Mouse (Mus musculus) ES-Bruce4 (cell line): ENCODE measurements around the gene Ppt1. TPM values are rescaled to one million over a fixed set of nuclear protein-coding genes. Genes with fewer than 3 reads are reported as not detected.

Experiments
- H3K27ac ChIP-seq: 2 replicates; pipeline ENCODE4 v1.5.1; 2012; ENCODE audit warnings: low read length, inconsistent platforms; ENCODE audit not compliant: insufficient read depth
- H3K27me3 ChIP-seq: 2 replicates; pipeline ENCODE4 v1.6.1; 2012; ENCODE audit warnings: mild to moderate bottlenecking, low read length, inconsistent platforms; ENCODE audit not compliant: control insufficient read depth, poor library complexity, insufficient read depth, severe bottlenecking
- H3K36me3 ChIP-seq: 2 replicates; pipeline ENCODE4 v1.6.1; 2012; ENCODE audit warnings: inconsistent platforms, mild to moderate bottlenecking, low read length, moderate library complexity; ENCODE audit not compliant: control insufficient read depth, poor library complexity, insufficient read depth, severe bottlenecking
- H3K4me1 ChIP-seq: one replicate; pipeline ENCODE4 v1.8.1; 2011; ENCODE audit warnings: low read length; ENCODE audit not compliant: control insufficient read depth, insufficient read depth
- H3K4me3 ChIP-seq: 2 replicates; pipeline ENCODE4 v1.5.1; 2011; ENCODE audit warnings: low read depth, mild to moderate bottlenecking, low read length
- H3K9ac ChIP-seq: 2 replicates; pipeline ENCODE4 v1.6.1; 2012; ENCODE audit warnings: low read depth, mild to moderate bottlenecking, inconsistent platforms; ENCODE audit not compliant: poor library complexity, severe bottlenecking
- H3K9me3 ChIP-seq: replicated peaks from 2 replicates; pipeline ENCODE4 v1.6.1; 2012; ENCODE audit warnings: mild to moderate bottlenecking, low read length, inconsistent platforms; ENCODE audit not compliant: control insufficient read depth, poor library complexity, insufficient read depth, severe bottlenecking
- CTCF ChIP-seq: IDR thresholded peaks from one replicate; pipeline ENCODE4 v1.8.1; 2011; ENCODE audit warnings: low read depth, low read length
- EP300 ChIP-seq: IDR thresholded peaks from 2 replicates; pipeline ENCODE4 v1.6.1; 2011; ENCODE audit warnings: low read depth, low read length; ENCODE audit not compliant: insufficient read depth
- POLR2A ChIP-seq: IDR thresholded peaks from one replicate; pipeline ENCODE4 v1.8.1; 2011; ENCODE audit warnings: low read length; ENCODE audit not compliant: insufficient read depth
- polyA plus RNA-seq: library from polyadenylated mRNA; stranded (reverse); fragments of >200 nt; gene quantifications from 2 replicates; pipeline ENCODE4 v1.2.4, GENCODE M21; 2011; ENCODE audit warnings: low read depth; ENCODE audit not compliant: missing spikeins, insufficient read depth, insufficient read length

Gene Ppt1
- polyA plus RNA-seq, 1 experiment = 19.9 TPM

DNA sequence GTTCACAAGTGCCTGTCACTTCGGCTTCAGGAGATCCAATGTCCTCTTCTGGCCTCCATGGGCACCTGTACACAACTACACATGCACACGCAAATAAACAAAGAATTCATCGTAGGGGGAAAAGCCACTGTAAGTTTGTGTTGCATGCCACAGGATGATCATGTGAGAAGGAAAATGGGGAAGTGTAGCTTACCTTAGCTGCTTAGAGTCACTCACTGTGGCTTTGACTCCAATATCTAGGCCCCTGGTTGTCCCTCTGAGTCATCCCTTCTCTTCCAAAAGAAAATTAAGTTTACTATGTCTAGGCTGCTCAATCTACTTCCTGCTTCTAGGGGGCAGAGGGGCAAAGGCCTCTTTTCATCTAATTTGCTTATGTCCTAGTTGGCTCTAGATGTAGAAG is 67.7 kb downstream of the Ppt1 start:
- Histone ChIP-seq H3K9ac (no peak overlapping the region), H3K9me3 (no peaks in the 10 kb centered on the region), H3K27me3 (no peaks in the 10 kb centered on the region), H3K4me1 (no peaks in the 10 kb centered on the region), H3K27ac (no peak overlapping the region), H3K36me3 (no peaks in the 10 kb centered on the region), H3K4me3 (no peak overlapping the region)
- TF ChIP-seq CTCF (no peak), POLR2A (no peak), EP300 (no peak)

DNA sequence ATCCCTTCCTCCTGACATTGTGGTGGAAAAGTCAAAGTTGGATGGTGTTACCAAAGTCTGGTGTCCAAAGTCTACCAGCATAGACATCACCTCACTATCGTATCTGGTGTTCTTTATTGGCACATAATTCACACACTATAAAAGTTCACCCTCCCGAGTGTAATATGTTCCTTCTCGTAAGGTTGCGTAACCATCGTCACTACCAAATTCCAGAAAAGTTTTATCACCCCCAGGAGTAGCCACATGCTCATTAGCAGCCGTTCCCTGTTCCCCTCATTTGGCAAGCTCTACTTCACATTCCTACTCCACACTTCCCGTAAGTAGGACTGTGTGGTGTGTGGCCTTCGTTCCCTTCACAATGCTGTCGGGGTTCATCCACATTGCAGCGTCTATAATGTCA is 69.3 kb downstream of the Ppt1 start:
- no peak overlapping the region for H3K27ac ChIP-seq
- no peaks in the 10 kb centered on the region for H3K9me3 ChIP-seq
- no peaks in the 10 kb centered on the region for H3K27me3 ChIP-seq
- H3K36me3 ChIP-seq = no peaks in the 10 kb centered on the region
- TF ChIP-seq EP300 (no peak), POLR2A (no peak), CTCF (no peak)
- H3K4me3 ChIP-seq = no peak overlapping the region
- H3K9ac ChIP-seq = no peak overlapping the region
- H3K4me1 ChIP-seq = no peaks in the 10 kb centered on the region

Other genes starting within 250 kb of the Ppt1 start
- not detected in 2 replicates for gene 9530002B09Rik, start 147.0 kb upstream of the Ppt1 start, polyA plus RNA-seq
- gene Cap1, start 49.8 kb downstream of the Ppt1 start, polyA plus RNA-seq = 183 and 192 TPM in 2 replicates
- gene Mfsd2a, start 124.9 kb downstream of the Ppt1 start, polyA plus RNA-seq = 0.93 and 1.7 TPM in 2 replicates
- 16.8 and 17.1 TPM in 2 replicates for gene Mycl, start 159.4 kb downstream of the Ppt1 start, polyA plus RNA-seq
- 32.7 and 33.0 TPM in 2 replicates for gene Trit1, start 180.4 kb downstream of the Ppt1 start, polyA plus RNA-seq